Mouse (Mus musculus): ENCODE data around the gene Sox12. TPM values are rescaled to one million over a fixed set of nuclear protein-coding genes. Genes with fewer than 3 reads are reported as not detected.

The Sox12 gene
- polyA plus RNA-seq, 1 experiment from 2014 or later, result 0.77 TPM

DNA sequence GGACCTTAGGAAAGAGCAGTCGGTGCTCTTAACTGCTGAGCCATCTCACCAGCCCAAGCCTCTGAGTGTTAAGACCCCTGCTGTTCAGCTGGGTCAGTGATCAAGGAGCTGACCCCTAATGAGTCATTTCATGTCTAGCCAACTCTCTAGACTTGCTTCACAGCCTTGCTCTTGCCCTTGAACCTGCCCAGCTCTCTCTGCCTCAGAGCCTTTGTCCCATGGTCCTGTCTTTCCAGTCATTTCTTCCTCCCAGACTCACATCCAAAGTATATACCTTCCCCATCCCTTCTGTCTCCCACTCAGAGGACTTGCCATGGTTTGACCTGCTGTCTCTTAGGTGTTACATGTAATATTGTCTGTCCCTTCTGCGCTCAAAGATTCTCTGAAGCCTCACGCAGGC, 40.6 kb downstream of the Sox12 start:
- no peaks in the 10 kb centered on the region for H3K27me3 ChIP-seq (ENCODE audit: control insufficient read depth, insufficient read depth, low read depth, low read length)
- H3K27ac ChIP-seq (ENCODE audit: low read length), result no peak overlapping the region
- 0 out of 2 replicates have a peak, but pooled peaks cover 2% of the 10 kb centered on the region for H3K9me3 ChIP-seq (replicated peaks; ENCODE audit: control insufficient read depth, low read length)
- H3K4me1 ChIP-seq (ENCODE audit: control insufficient read depth, low read depth, low read length), result peaks cover 4% of the 10 kb centered on the region; the same call in 1 of the 2 replicates
- no peak for ATAC-seq (ENCODE audit: low read depth)
- 79% methylated on average over 3 of the region's 3 CpGs for WGBS (ENCODE audit: insufficient replicate concordance)
- no peak overlapping the region for H3K9ac ChIP-seq (ENCODE audit: low read depth, low read length)
- H3K4me2 ChIP-seq (ENCODE audit: low read depth, low read length), result no peak overlapping the region
- H3K36me3 ChIP-seq (ENCODE audit: control insufficient read depth, insufficient read depth), result no peaks in the 10 kb centered on the region
- H3K4me3 ChIP-seq (ENCODE audit: low read depth, low read length), result no peak overlapping the region

GRCm38 (mm10) chr2:152349842-152350540, 47.9 kb downstream of the Sox12 start:
- no peak for ATAC-seq (ENCODE audit: low read depth)
- no peaks in the 10 kb centered on the region for H3K27me3 ChIP-seq (ENCODE audit: control insufficient read depth, insufficient read depth, low read depth, low read length)
- H3K4me1 ChIP-seq (ENCODE audit: control insufficient read depth, low read depth, low read length), result peaks cover 29% of the 10 kb centered on the region
- H3K4me3 ChIP-seq (ENCODE audit: low read depth, low read length), result no peak overlapping the region
- no peak overlapping the region for H3K4me2 ChIP-seq (ENCODE audit: low read depth, low read length)
- H3K9me3 ChIP-seq (replicated peaks; ENCODE audit: control insufficient read depth, low read length), result no peaks in the 10 kb centered on the region
- 66% methylated on average over 8 of the region's 8 CpGs for WGBS (ENCODE audit: insufficient replicate concordance)
- H3K9ac ChIP-seq (ENCODE audit: low read depth, low read length), result no peak overlapping the region
- H3K36me3 ChIP-seq (ENCODE audit: control insufficient read depth, insufficient read depth), result no peaks in the 10 kb centered on the region
- H3K27ac ChIP-seq (ENCODE audit: low read length), result no peak overlapping the region

GRCm38 (mm10) chr2:152349205-152349604, 48.7 kb downstream of the Sox12 start:
- ATAC-seq (ENCODE audit: low read depth), result no peak
- 65% methylated on average over 6 of the region's 6 CpGs for WGBS (ENCODE audit: insufficient replicate concordance)
- H3K9ac ChIP-seq (ENCODE audit: low read depth, low read length), result no peak overlapping the region

DNA sequence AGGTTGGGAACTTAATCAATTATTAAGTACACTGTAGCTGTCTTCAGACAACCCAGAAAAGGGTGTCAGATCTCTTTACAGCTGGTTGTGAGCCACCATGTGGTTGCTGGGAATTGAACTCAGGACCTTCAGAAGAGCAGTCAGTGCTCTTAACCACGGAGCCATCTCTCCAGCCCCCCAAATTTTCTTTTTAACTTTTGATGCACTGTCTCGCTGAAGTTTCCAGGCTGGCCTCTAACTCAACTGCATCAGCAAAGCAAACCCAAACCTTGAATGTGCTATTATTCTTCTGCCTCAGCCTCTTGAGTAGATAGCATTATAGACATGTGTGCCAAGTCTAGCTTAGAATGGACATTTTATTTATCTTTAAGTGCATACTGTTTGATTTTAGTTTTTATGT, 50.1 kb downstream of the Sox12 start:
- Histone ChIP-seq H3K27me3 (ENCODE audit: control insufficient read depth, insufficient read depth, low read depth, low read length) (no peaks in the 10 kb centered on the region; the same call in 1 of the 2 replicates), H3K36me3 (ENCODE audit: control insufficient read depth, insufficient read depth) (no peaks in the 10 kb centered on the region), H3K4me3 (ENCODE audit: low read depth, low read length) (no peak overlapping the region), H3K9me3 (replicated peaks; ENCODE audit: control insufficient read depth, low read length) (no peaks in the 10 kb centered on the region), H3K9ac (ENCODE audit: low read depth, low read length) (no peak overlapping the region), H3K27ac (ENCODE audit: low read length) (peak overlapping the region; percentile 82), H3K4me2 (ENCODE audit: low read depth, low read length) (no peak overlapping the region), H3K4me1 (ENCODE audit: control insufficient read depth, low read depth, low read length) (peaks cover 47% of the 10 kb centered on the region)
- WGBS (ENCODE audit: insufficient replicate concordance), result 57% methylated on average over 2 of the region's 2 CpGs
- ATAC-seq (ENCODE audit: low read depth), result no peak

More at GRCm38 (mm10) chr2:152349205-152349604, 48.7 kb downstream of the Sox12 start:
- Histone ChIP-seq H3K27ac (ENCODE audit: low read length) (no peak overlapping the region), H3K4me1 (ENCODE audit: control insufficient read depth, low read depth, low read length) (peaks cover 35% of the 10 kb centered on the region), H3K9me3 (replicated peaks; ENCODE audit: control insufficient read depth, low read length) (no peaks in the 10 kb centered on the region), H3K4me3 (ENCODE audit: low read depth, low read length) (no peak overlapping the region), H3K27me3 (ENCODE audit: control insufficient read depth, insufficient read depth, low read depth, low read length) (no peaks in the 10 kb centered on the region), H3K4me2 (ENCODE audit: low read depth, low read length) (no peak overlapping the region), H3K36me3 (ENCODE audit: control insufficient read depth, insufficient read depth) (no peaks in the 10 kb centered on the region)

DNA sequence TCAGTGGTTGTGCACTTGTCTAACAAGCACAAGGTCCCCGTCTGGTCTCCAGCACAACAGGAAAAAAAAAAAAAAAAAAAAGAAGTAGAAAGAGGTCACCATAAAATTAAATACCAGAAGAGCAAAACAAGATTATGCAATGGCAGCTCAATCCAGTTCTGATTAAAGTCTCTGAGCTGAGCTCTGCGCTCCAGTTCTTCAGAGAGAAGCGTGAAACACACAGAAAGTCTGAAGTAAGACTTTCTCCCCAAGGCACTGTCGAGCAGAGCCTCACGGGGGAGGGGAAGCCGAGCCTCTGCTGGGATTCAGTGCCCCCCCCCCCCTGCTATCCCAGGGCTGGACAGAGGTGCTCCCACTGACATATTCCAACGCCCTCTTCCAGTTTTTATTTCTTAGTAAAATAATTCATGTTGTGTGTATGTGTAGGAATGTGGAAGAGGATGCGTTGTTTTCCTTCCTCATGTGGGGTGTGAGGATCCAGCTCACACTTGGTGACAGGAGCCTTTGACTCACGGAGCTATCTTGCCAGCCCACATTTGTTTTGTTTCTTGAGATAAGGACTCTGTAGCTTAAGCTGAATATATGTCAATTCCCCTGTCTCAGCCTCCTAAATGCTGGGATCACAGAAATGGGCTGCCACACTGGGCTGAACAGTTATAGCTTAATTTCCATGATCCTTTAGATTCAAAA, 50.9 kb downstream of the Sox12 start:
- peaks cover 47% of the 10 kb centered on the region for H3K4me1 ChIP-seq (ENCODE audit: control insufficient read depth, low read depth, low read length)
- H3K36me3 ChIP-seq (ENCODE audit: control insufficient read depth, insufficient read depth), result no peaks in the 10 kb centered on the region
- H3K4me2 ChIP-seq (ENCODE audit: low read depth, low read length), result peak overlapping the region; percentile 59
- peak overlapping the region; percentile 25; the same call in 1 of the 2 replicates for H3K4me3 ChIP-seq (ENCODE audit: low read depth, low read length)
- ATAC-seq (ENCODE audit: low read depth), result peak; percentile 70
- H3K9me3 ChIP-seq (replicated peaks; ENCODE audit: control insufficient read depth, low read length), result no peaks in the 10 kb centered on the region
- H3K27ac ChIP-seq (ENCODE audit: low read length), result peak overlapping the region; percentile 82
- H3K9ac ChIP-seq (ENCODE audit: low read depth, low read length), result peak overlapping the region; percentile 46
- 13% methylated on average over 9 of the region's 9 CpGs for WGBS (ENCODE audit: insufficient replicate concordance)
- no peaks in the 10 kb centered on the region; the same call in 1 of the 2 replicates for H3K27me3 ChIP-seq (ENCODE audit: control insufficient read depth, insufficient read depth, low read depth, low read length)

DNA sequence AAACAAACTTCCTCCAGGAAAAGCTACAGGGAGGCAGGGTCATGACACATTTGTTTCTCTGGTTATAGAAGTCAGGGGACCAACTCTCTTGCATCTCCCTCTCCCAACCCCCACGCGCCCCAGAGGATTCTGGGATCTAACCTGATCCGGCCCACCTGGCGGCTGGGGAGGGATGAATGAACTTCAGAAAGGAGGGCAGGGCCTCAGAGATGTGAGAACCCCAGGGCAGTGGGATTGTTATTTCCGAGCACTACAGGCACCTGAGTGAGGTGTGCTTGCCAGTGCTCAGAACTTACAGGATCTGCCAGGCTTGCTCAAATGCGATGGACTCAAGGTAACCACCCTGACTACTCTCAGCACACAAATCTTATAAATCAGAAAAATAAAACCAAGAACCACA, 52.5 kb downstream of the Sox12 start:
- 81% methylated on average over 6 of the region's 6 CpGs for WGBS (ENCODE audit: insufficient replicate concordance)
- Histone ChIP-seq H3K4me1 (ENCODE audit: control insufficient read depth, low read depth, low read length) (peaks cover 47% of the 10 kb centered on the region), H3K9ac (ENCODE audit: low read depth, low read length) (no peak overlapping the region), H3K27me3 (ENCODE audit: control insufficient read depth, insufficient read depth, low read depth, low read length) (no peaks in the 10 kb centered on the region; the same call in 1 of the 2 replicates), H3K27ac (ENCODE audit: low read length) (no peak overlapping the region), H3K4me2 (ENCODE audit: low read depth, low read length) (no peak overlapping the region), H3K4me3 (ENCODE audit: low read depth, low read length) (no peak overlapping the region), H3K36me3 (ENCODE audit: control insufficient read depth, insufficient read depth) (no peaks in the 10 kb centered on the region), H3K9me3 (replicated peaks; ENCODE audit: control insufficient read depth, low read length) (no peaks in the 10 kb centered on the region)
- ATAC-seq (ENCODE audit: low read depth), result no peak

DNA sequence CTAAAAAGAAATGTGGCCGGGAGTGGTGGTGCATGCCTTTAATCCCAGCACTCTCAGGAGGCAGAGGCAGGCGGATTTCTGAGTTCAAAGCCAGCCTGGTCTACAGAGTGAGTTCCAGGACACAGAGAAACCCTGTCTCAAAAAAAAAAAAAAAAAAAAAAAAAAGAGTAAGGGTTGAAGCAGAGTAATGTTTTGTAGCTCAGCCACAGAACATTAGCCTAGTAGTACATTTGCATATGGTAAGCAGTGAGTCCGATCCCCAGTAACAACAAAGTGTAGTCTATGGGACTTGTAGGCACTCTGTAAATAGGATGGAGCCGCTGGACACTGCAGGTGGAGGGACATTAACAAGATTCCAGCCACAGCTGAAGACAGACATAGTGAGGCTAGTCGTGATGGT, 53.0 kb downstream of the Sox12 start:
- WGBS (ENCODE audit: insufficient replicate concordance), result 71% methylated on average over 5 of the region's 5 CpGs
- H3K27ac ChIP-seq (ENCODE audit: low read length), result no peak overlapping the region
- H3K4me3 ChIP-seq (ENCODE audit: low read depth, low read length), result no peak overlapping the region

GRCm38 (mm10) chr2:152344361-152344760, 53.5 kb downstream of the Sox12 start:
- ATAC-seq (ENCODE audit: low read depth), result no peak
- Histone ChIP-seq H3K36me3 (ENCODE audit: control insufficient read depth, insufficient read depth) (no peaks in the 10 kb centered on the region), H3K27ac (ENCODE audit: low read length) (peak overlapping the region; percentile 21), H3K9me3 (replicated peaks; ENCODE audit: control insufficient read depth, low read length) (no peaks in the 10 kb centered on the region), H3K9ac (ENCODE audit: low read depth, low read length) (peak overlapping the region; percentile 84), H3K4me3 (ENCODE audit: low read depth, low read length) (peak overlapping the region; percentile 70), H3K4me1 (ENCODE audit: control insufficient read depth, low read depth, low read length) (peaks cover 40% of the 10 kb centered on the region), H3K27me3 (ENCODE audit: control insufficient read depth, insufficient read depth, low read depth, low read length) (no peaks in the 10 kb centered on the region; the same call in 1 of the 2 replicates), H3K4me2 (ENCODE audit: low read depth, low read length) (peak overlapping the region; percentile 94)
- 18% methylated on average over 10 of the region's 10 CpGs for WGBS (ENCODE audit: insufficient replicate concordance)

More for the DNA sequence above, 53.0 kb downstream of the Sox12 start:
- Histone ChIP-seq H3K4me2 (ENCODE audit: low read depth, low read length) (no peak overlapping the region), H3K9ac (ENCODE audit: low read depth, low read length) (no peak overlapping the region), H3K36me3 (ENCODE audit: control insufficient read depth, insufficient read depth) (no peaks in the 10 kb centered on the region), H3K9me3 (replicated peaks; ENCODE audit: control insufficient read depth, low read length) (no peaks in the 10 kb centered on the region), H3K27me3 (ENCODE audit: control insufficient read depth, insufficient read depth, low read depth, low read length) (no peaks in the 10 kb centered on the region; the same call in 1 of the 2 replicates), H3K4me1 (ENCODE audit: control insufficient read depth, low read depth, low read length) (peaks cover 45% of the 10 kb centered on the region)
- ATAC-seq (ENCODE audit: low read depth), result no peak
